ENCODE assay signal across 8 mouse cellular contexts in the genomic region with DNA sequence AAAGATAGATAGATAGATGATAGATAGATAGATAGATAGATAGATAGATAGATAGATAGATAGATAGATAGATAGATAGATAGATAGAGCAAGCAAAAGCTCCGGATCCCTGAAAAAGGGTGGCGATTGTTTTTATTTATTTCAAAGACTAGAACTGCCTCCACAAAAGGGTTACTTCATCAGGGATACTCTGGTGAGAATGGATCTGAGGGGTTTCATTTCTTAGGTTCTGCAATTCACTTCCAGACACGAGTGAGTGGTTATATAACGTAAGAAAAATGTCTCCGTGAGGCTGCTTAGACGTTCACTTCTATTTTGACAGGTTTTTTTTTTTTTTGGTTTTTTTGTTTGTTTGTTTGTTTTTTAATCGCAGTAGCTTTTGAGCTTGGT. TPM values are rescaled to one million over a fixed set of nuclear protein-coding genes. Genes with fewer than 3 reads are reported as not detected.
DNase-seq lines count a peak whose midpoint lies in the region; ATAC-seq and TF ChIP-seq lines count a peak whose summit lies in the region.

No protein-coding gene starts in this region.

- 44% methylated on average over 7 of the region's 7 CpGs for WGBS in heart, embryonic 14.5 days
- WGBS in bone marrow, adult 2 months = 21% methylated on average over 7 of the region's 7 CpGs
- 45% methylated on average over 7 of the region's 7 CpGs for WGBS in hindbrain, embryonic 12.5 days
- 37% methylated on average over 7 of the region's 7 CpGs for WGBS in midbrain, embryonic 12.5 days

- H3K4me2 ChIP-seq in heart, embryonic 14.5 days (ENCODE audit: low read length) = peak overlapping the region; percentile 55
- peak overlapping the region; percentile 42 for H3K4me2 ChIP-seq in hindbrain, embryonic 12.5 days (replicated peaks)
- peak overlapping the region; percentile 45 for H3K4me2 ChIP-seq in midbrain, embryonic 12.5 days (replicated peaks)

- H3K4me1 ChIP-seq in heart, embryonic 14.5 days (ENCODE audit: control insufficient read depth in 2 of 2, insufficient read depth in 2 of 2, low read length in 2 of 2) = no peaks in the 10 kb centered on the region
- H3K4me1 ChIP-seq in bone marrow, adult 2 months (ENCODE audit: control insufficient read depth, insufficient read depth, low read length) = no peaks in the 10 kb centered on the region
- H3K4me1 ChIP-seq in hindbrain, embryonic 12.5 days = no peaks in the 10 kb centered on the region
- H3K4me1 ChIP-seq in midbrain, embryonic 12.5 days = no peaks in the 10 kb centered on the region

- no peak for ATAC-seq in heart, embryonic 14.5 days (ENCODE audit: insufficient number of reproducible peaks, insufficient read depth, low FRiP score, low read depth)
- ATAC-seq in hindbrain, embryonic 12.5 days (ENCODE audit: low FRiP score) = peak; percentile 60
- no peak for ATAC-seq in midbrain, embryonic 12.5 days (ENCODE audit: low FRiP score, low read depth)

- TF ChIP-seq POLR2A in bone marrow, adult 2 months (IDR thresholded peaks at IDR 0.05; ENCODE audit: borderline replicate concordance, control insufficient read depth, low read depth, low read length) = no peak

- H3K27me3 ChIP-seq in heart, embryonic 14.5 days (ENCODE audit: control insufficient read depth, insufficient read depth, low read length) = no peaks in the 10 kb centered on the region
- no peaks in the 10 kb centered on the region for H3K27me3 ChIP-seq in hindbrain, embryonic 12.5 days
- no peaks in the 10 kb centered on the region for H3K27me3 ChIP-seq in midbrain, embryonic 12.5 days

- H3K36me3 ChIP-seq in heart, embryonic 14.5 days (ENCODE audit: control insufficient read depth, insufficient read depth, low read length) = no peaks in the 10 kb centered on the region
- no peaks in the 10 kb centered on the region for H3K36me3 ChIP-seq in hindbrain, embryonic 12.5 days
- no peaks in the 10 kb centered on the region for H3K36me3 ChIP-seq in midbrain, embryonic 12.5 days

- no peak for DNase-seq in heart, postnatal 4 days
- no peak for DNase-seq in right cerebral cortex, postnatal 25 days
- no peak for DNase-seq in thymus, postnatal 4 days
- no peak for DNase-seq in T-cell, adult 2 months (ENCODE audit: low spot score)

- H3K9me3 ChIP-seq in heart, embryonic 14.5 days (ENCODE audit: control insufficient read depth, low read length) = no peaks in the 10 kb centered on the region
- no peaks in the 10 kb centered on the region for H3K9me3 ChIP-seq in hindbrain, embryonic 12.5 days (replicated peaks)
- H3K9me3 ChIP-seq in midbrain, embryonic 12.5 days = no peaks in the 10 kb centered on the region

- H3K27ac ChIP-seq in heart, embryonic 14.5 days (replicated peaks in 1 of 2; ENCODE audit: control insufficient read depth in 1 of 2, insufficient read depth in 1 of 2, low read depth in 2 of 2, low read length in 2 of 2) = no peak overlapping the region
- no peak overlapping the region for H3K27ac ChIP-seq in bone marrow, adult 2 months (ENCODE audit: control insufficient read depth, insufficient read depth, low read depth, low read length, poor library complexity)
- no peak overlapping the region for H3K27ac ChIP-seq in hindbrain, embryonic 12.5 days
- no peak overlapping the region for H3K27ac ChIP-seq in midbrain, embryonic 12.5 days (replicated peaks)

- TF ChIP-seq CTCF in bone marrow, adult 2 months (IDR thresholded peaks at IDR 0.05; ENCODE audit: control insufficient read depth, insufficient read depth, low read length) = no peak

- no peak overlapping the region for H3K9ac ChIP-seq in heart, embryonic 14.5 days (ENCODE audit: low read length)
- no peak overlapping the region for H3K9ac ChIP-seq in hindbrain, embryonic 12.5 days
- no peak overlapping the region for H3K9ac ChIP-seq in midbrain, embryonic 12.5 days (replicated peaks)

- H3K4me3 ChIP-seq in heart, embryonic 14.5 days (ENCODE audit: control insufficient read depth in 1 of 2, insufficient read depth in 1 of 2, low read depth in 1 of 2, low read length in 2 of 2) = peak overlapping the region in 1 of 2 experiments; percentile 51; a peak in 2 of 4 replicates
- H3K4me3 ChIP-seq in bone marrow, adult 2 months (replicated peaks; ENCODE audit: control insufficient read depth, low read depth, low read length) = peak overlapping the region; percentile 57
- peak overlapping the region; percentile 47 for H3K4me3 ChIP-seq in hindbrain, embryonic 12.5 days
- H3K4me3 ChIP-seq in midbrain, embryonic 12.5 days = peak overlapping the region; percentile 50

RNA-seq across cellular contexts. Expression of gene Nxt2, which starts 2.2 kb away (rescaled TPM):
- 10.8 and 14.1 TPM in 2 replicates for polyA plus RNA-seq in heart, embryonic 14.5 days (2014; fragmentation: Nextera tagmentation; extraction: Ambion mirVana)
- 1 to 10 TPM; 6.1 to 6.3 TPM for total RNA-seq in heart, postnatal 4 days (2021)
- polyA plus RNA-seq in bone marrow, adult 2 months (2011; ENCODE audit: insufficient read depth, insufficient read length, low replicate concordance, missing spikeins) = 2.2 and 3.2 TPM in 2 replicates
- polyA plus RNA-seq in hindbrain, embryonic 12.5 days (2016; fragmentation: Nextera tagmentation; extraction: Ambion mirVana) = 13.7 and 14.4 TPM in 2 replicates
- 12.0 and 12.3 TPM in 2 replicates for polyA plus RNA-seq in midbrain, embryonic 12.5 days (2016; fragmentation: Nextera tagmentation; extraction: Ambion mirVana)

RNA-seq across cellular contexts. Expression of gene Gucy2f, which starts 32.0 kb away (rescaled TPM):
- not detected in 2 replicates for polyA plus RNA-seq in heart, embryonic 14.5 days (2014; fragmentation: Nextera tagmentation; extraction: Ambion mirVana)
- total RNA-seq in heart, postnatal 4 days (2021) = not detected
- not detected in 2 replicates for polyA plus RNA-seq in bone marrow, adult 2 months (2011; ENCODE audit: insufficient read depth, insufficient read length, low replicate concordance, missing spikeins)
- 0.10 TPM in 1 of 2 replicates, not detected in the other for polyA plus RNA-seq in hindbrain, embryonic 12.5 days (2016; fragmentation: Nextera tagmentation; extraction: Ambion mirVana)
- 0.03 TPM in 1 of 2 replicates, not detected in the other for polyA plus RNA-seq in midbrain, embryonic 12.5 days (2016; fragmentation: Nextera tagmentation; extraction: Ambion mirVana)
